Mouse (Mus musculus) heart, embryonic 12.5 days (tissue): ENCODE measurements around the gene Klrd1. TPM values are rescaled to one million over a fixed set of nuclear protein-coding genes. Genes with fewer than 3 reads are reported as not detected.

Experiments used
- ATAC-seq: fragments of 200-750 bp; cut with Nextera tagmentation; 2 replicates; pipeline ENCODE4 v1.8.0; 2017; ENCODE audit warnings: moderate TSS enrichment, moderate library complexity; ENCODE audit not compliant: insufficient number of reproducible peaks, low FRiP score
- H3K27ac ChIP-seq: fragments of 300-500 bp; sonication (generic); 2 replicates; pipeline ENCODE4 v1.5.1; 2016; ENCODE audit warnings: mild to moderate bottlenecking, moderate library complexity; ENCODE audit not compliant: poor library complexity, severe bottlenecking
- H3K27me3 ChIP-seq: fragments of 300-500 bp; sonication (generic); replicated peaks from 2 replicates; pipeline ENCODE4 v1.6.1; 2016; ENCODE audit warnings: mild to moderate bottlenecking, moderate library complexity
- H3K36me3 ChIP-seq: fragments of 300-500 bp; sonication (generic); 2 replicates; pipeline ENCODE4 v1.6.1; 2016; ENCODE audit warnings: mild to moderate bottlenecking, moderate library complexity
- H3K4me1 ChIP-seq: fragments of 300-500 bp; sonication (generic); replicated peaks from 2 replicates; pipeline ENCODE4 v1.6.1; 2016; ENCODE audit warnings: mild to moderate bottlenecking
- H3K4me2 ChIP-seq: fragments of 300-500 bp; sonication (generic); 2 replicates; pipeline ENCODE4 v1.6.1; 2016; ENCODE audit warnings: mild to moderate bottlenecking, moderate library complexity
- H3K4me3 ChIP-seq: fragments of 300-500 bp; sonication (generic); 2 replicates; pipeline ENCODE4 v1.5.1; 2016; ENCODE audit warnings: mild to moderate bottlenecking
- H3K9ac ChIP-seq: fragments of 300-500 bp; sonication (generic); 2 replicates; pipeline ENCODE4 v1.6.1; 2016; ENCODE audit warnings: mild to moderate bottlenecking, moderate library complexity
- H3K9me3 ChIP-seq: fragments of 300-500 bp; sonication (generic); replicated peaks from 2 replicates; pipeline ENCODE4 v1.6.1; 2016; ENCODE audit warnings: mild to moderate bottlenecking, moderate library complexity
- WGBS: fragments of 180-500 bp; shearing (Covaris S2); methylation state at CpG from one replicate; pipeline ENCODE4 v1.1.7; 2016; 5-methylcytosine and 5-hydroxymethylcytosine counted together
- polyA plus RNA-seq: library from polyadenylated mRNA; unstranded; fragments of >200 nt; fragmentation: Nextera tagmentation; extraction: Ambion mirVana; gene quantifications from 2 replicates; pipeline ENCODE4 v1.2.1, GENCODE M21; 2016

Gene Klrd1
- polyA plus RNA-seq, result 0.23 TPM in 1 of 2 replicates, not detected in the other

DNA sequence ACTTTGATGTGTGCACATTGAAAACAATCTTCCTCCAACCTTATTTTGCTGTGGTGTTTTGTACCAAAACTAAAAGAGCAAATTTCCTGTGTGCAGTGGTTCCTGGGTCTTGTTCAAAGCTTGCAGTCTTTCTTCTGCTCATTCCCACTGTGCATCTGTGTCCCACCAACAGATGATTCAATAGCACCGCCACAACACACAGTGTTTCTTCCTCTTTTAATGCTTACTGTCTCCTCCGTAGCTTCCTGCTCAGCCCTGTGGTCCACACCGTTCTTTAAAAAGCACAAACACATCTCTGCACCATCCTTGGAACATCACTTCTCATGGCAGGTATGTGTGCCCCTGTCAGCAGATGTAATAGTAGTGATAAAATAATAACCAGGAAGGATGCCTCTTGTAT is at the start of gene Klrd1:
Gene Klrd1 (plus strand): TSS at position 275 of the 400 bp plus-strand sequence.
- WGBS, result 74% methylated on average over 3 of the region's 3 CpGs

DNA sequence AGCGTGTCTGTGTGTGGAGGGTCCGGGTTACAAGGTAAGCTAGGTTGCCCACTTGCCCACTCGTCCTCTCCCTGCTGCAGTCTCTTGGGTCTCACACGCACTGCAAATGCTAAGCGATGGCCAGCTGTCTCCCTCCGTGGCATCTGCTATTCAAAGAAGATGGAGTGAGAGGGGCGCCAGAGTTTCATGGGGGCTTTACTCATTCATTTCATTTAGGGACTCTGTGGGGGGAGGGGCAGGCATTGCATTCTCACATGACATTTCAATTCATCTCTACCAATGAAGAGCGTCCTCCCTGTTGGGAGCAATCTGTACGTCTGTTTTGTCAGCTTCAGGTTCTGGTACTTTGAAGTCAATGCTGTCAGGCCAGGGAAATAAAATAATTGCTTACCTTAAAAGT is 49.7 kb upstream of the Klrd1 start:
- no peak overlapping the region for H3K4me2 ChIP-seq
- no peak overlapping the region for H3K9ac ChIP-seq
- H3K4me1 ChIP-seq, result no peaks in the 10 kb centered on the region; the same call in 1 of the 2 replicates
- peaks cover 47% of the 10 kb centered on the region for H3K36me3 ChIP-seq
- no peaks in the 10 kb centered on the region for H3K27me3 ChIP-seq
- no peak for ATAC-seq
- 83% methylated on average over 9 of the region's 9 CpGs for WGBS
- no peak overlapping the region for H3K4me3 ChIP-seq
- no peak overlapping the region for H3K27ac ChIP-seq
- no peaks in the 10 kb centered on the region for H3K9me3 ChIP-seq

More for the DNA sequence above, at the start of gene Klrd1:
- Histone ChIP-seq H3K27me3 (no peaks in the 10 kb centered on the region), H3K4me1 (no peaks in the 10 kb centered on the region), H3K4me2 (no peak within 1 kb of the TSS), H3K36me3 (no peaks in the 10 kb centered on the region), H3K27ac (no peak within 1 kb of the TSS), H3K4me3 (no peak within 1 kb of the TSS), H3K9me3 (no peaks in the 10 kb centered on the region), H3K9ac (no peak within 1 kb of the TSS)
- ATAC-seq, result no peak

DNA sequence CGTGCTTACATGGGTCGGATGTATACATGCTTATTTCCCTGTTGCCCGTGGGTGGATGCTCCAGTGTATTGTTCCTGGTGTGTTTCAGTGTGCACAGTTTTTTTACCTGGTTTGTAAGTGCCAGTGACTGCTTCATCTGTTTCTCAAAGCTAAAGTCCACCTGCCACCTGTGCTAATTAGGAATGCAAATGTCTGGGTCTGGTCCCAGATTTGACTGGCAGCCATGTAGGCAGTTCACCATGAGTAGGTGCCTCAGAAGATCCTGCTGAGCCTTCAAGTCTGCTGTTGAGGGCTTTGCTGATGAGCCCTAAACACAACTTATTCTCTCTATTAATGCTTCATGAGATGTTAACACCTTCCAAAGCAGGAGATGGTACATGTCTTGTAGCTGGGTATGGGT is 49.0 kb upstream of the Klrd1 start:
- 94% methylated on average over 3 of the region's 3 CpGs for WGBS
- Histone ChIP-seq H3K36me3 (peaks cover 44% of the 10 kb centered on the region), H3K27me3 (no peaks in the 10 kb centered on the region)

GRCm38 (mm10) chr6:129543709-129544606 is 47.6 kb upstream of the Klrd1 start:
- Histone ChIP-seq H3K9me3 (no peaks in the 10 kb centered on the region), H3K9ac (no peak overlapping the region), H3K27me3 (no peaks in the 10 kb centered on the region), H3K36me3 (peaks cover 33% of the 10 kb centered on the region), H3K27ac (no peak overlapping the region), H3K4me2 (no peak overlapping the region), H3K4me1 (no peaks in the 10 kb centered on the region; the same call in 1 of the 2 replicates), H3K4me3 (no peak overlapping the region)
- peak; percentile 60; the same call in 1 of the 2 replicates for ATAC-seq
- 58% methylated on average over 6 of the region's 6 CpGs for WGBS

More for the DNA sequence above, 49.0 kb upstream of the Klrd1 start:
- no peak overlapping the region for H3K9ac ChIP-seq
- H3K9me3 ChIP-seq, result no peaks in the 10 kb centered on the region
- no peak for ATAC-seq
- H3K4me2 ChIP-seq, result no peak overlapping the region
- H3K4me1 ChIP-seq, result no peaks in the 10 kb centered on the region; the same call in 1 of the 2 replicates
- no peak overlapping the region for H3K27ac ChIP-seq
- no peak overlapping the region for H3K4me3 ChIP-seq

GRCm38 (mm10) chr6:129547277-129547676 is 44.3 kb upstream of the Klrd1 start:
- Histone ChIP-seq H3K27ac (no peak overlapping the region), H3K4me1 (no peaks in the 10 kb centered on the region; the same call in 1 of the 2 replicates), H3K4me3 (no peak overlapping the region), H3K4me2 (no peak overlapping the region), H3K36me3 (0 out of 2 replicates have a peak, but pooled peaks cover 4% of the 10 kb centered on the region), H3K27me3 (no peaks in the 10 kb centered on the region), H3K9me3 (no peaks in the 10 kb centered on the region), H3K9ac (no peak overlapping the region)
- WGBS, result 79% methylated on average over 2 of the region's 2 CpGs
- ATAC-seq, result no peak

- no peaks in the 10 kb centered on the region for H3K36me3 ChIP-seq
- H3K9ac ChIP-seq, result no peak overlapping the region
- 71% methylated on average over 3 of the region's 3 CpGs for WGBS
- no peak overlapping the region for H3K27ac ChIP-seq
- H3K27me3 ChIP-seq, result no peaks in the 10 kb centered on the region
- no peak overlapping the region for H3K4me3 ChIP-seq
- no peaks in the 10 kb centered on the region for H3K9me3 ChIP-seq
- H3K4me1 ChIP-seq, result no peaks in the 10 kb centered on the region
- H3K4me2 ChIP-seq, result no peak overlapping the region
- ATAC-seq, result no peak
Observed at GRCm38 (mm10) chr6:129548009-129548408, 43.6 kb upstream of the Klrd1 start.

GRCm38 (mm10) chr6:129557298-129558023 is 34.1 kb upstream of the Klrd1 start:
- no peak overlapping the region for H3K27ac ChIP-seq
- H3K9ac ChIP-seq, result no peak overlapping the region
- H3K4me2 ChIP-seq, result no peak overlapping the region
- ATAC-seq, result no peak
- H3K4me1 ChIP-seq, result no peaks in the 10 kb centered on the region
- 0 out of 2 replicates have a peak, but pooled peaks cover 3% of the 10 kb centered on the region for H3K27me3 ChIP-seq
- H3K9me3 ChIP-seq, result no peaks in the 10 kb centered on the region
- H3K4me3 ChIP-seq, result no peak overlapping the region
- no peaks in the 10 kb centered on the region for H3K36me3 ChIP-seq

GRCm38 (mm10) chr6:129558946-129559640 is 32.5 kb upstream of the Klrd1 start:
- no peak overlapping the region for H3K4me3 ChIP-seq
- no peaks in the 10 kb centered on the region for H3K36me3 ChIP-seq
- no peak overlapping the region for H3K4me2 ChIP-seq
- no peak overlapping the region for H3K9ac ChIP-seq
- H3K27ac ChIP-seq, result no peak overlapping the region
- peak; percentile 71 for ATAC-seq
- no peaks in the 10 kb centered on the region for H3K4me1 ChIP-seq
- WGBS, result 21% methylated on average over 12 of the region's 12 CpGs
- H3K9me3 ChIP-seq, result no peaks in the 10 kb centered on the region
- H3K27me3 ChIP-seq, result 0 out of 2 replicates have a peak, but pooled peaks cover 6% of the 10 kb centered on the region

DNA sequence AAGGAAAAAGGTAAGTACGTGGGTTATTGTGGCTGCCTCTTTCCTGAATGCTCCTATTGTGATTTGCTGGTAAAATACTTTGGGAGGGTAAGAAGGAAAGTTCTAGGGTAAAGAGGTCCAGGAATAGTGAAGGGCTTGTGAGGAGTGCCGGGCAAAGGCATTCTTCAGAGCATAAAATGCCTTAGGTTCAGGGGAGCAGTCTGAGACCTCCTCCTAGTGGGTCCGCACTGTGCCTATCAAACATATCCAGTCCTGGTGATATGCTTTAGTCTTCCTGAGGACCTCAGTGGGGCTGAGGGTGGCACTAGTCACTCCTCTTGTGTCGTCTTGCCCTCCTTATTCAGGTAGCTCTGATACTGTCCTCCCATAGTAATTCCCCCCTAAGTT is 31.9 kb upstream of the Klrd1 start:
- H3K9ac ChIP-seq, result no peak overlapping the region
- WGBS, result 47% methylated on average over 4 of the region's 4 CpGs
- H3K9me3 ChIP-seq, result no peaks in the 10 kb centered on the region
- no peaks in the 10 kb centered on the region for H3K4me1 ChIP-seq
- no peaks in the 10 kb centered on the region for H3K36me3 ChIP-seq
- no peak overlapping the region for H3K27ac ChIP-seq
- no peak overlapping the region for H3K4me3 ChIP-seq
- no peak for ATAC-seq
- 0 out of 2 replicates have a peak, but pooled peaks cover 6% of the 10 kb centered on the region for H3K27me3 ChIP-seq
- H3K4me2 ChIP-seq, result no peak overlapping the region

- Histone ChIP-seq H3K27ac (no peak overlapping the region), H3K27me3 (0 out of 2 replicates have a peak, but pooled peaks cover 6% of the 10 kb centered on the region), H3K4me2 (no peak overlapping the region), H3K9me3 (no peaks in the 10 kb centered on the region), H3K9ac (no peak overlapping the region), H3K4me3 (no peak overlapping the region), H3K36me3 (no peaks in the 10 kb centered on the region), H3K4me1 (no peaks in the 10 kb centered on the region)
- 72% methylated on average over 2 of the region's 2 CpGs for WGBS
- ATAC-seq, result no peak
Observed at GRCm38 (mm10) chr6:129565257-129565656, 26.3 kb upstream of the Klrd1 start.

DNA sequence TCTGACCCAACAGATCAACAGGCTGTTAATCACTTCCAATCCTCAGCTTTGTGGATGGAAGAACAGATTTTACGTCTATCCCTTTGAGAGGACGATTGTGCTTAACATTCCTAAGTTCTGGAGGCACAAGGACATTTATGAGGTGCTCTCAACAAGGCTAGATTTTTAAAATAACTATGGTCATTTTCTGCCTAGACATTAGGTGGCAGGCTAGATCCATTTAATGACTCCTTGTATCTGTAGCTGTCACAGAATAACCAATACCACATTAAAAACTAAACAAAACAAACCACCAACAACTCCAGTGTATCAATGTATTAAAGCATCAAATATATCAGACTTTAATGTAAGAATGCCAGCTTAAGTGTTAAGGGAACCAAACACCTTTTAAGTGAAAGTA is 16.3 kb upstream of the Klrd1 start:
- 18% methylated on average over 2 of the region's 2 CpGs for WGBS
- Histone ChIP-seq H3K9ac (no peak overlapping the region), H3K4me3 (no peak overlapping the region), H3K36me3 (no peaks in the 10 kb centered on the region), H3K4me1 (no peaks in the 10 kb centered on the region), H3K27me3 (no peaks in the 10 kb centered on the region), H3K9me3 (no peaks in the 10 kb centered on the region), H3K27ac (no peak overlapping the region), H3K4me2 (no peak overlapping the region)
- ATAC-seq, result no peak
